Comparison of ENCODE assay signal across 13 mouse cellular contexts in the genomic region with DNA sequence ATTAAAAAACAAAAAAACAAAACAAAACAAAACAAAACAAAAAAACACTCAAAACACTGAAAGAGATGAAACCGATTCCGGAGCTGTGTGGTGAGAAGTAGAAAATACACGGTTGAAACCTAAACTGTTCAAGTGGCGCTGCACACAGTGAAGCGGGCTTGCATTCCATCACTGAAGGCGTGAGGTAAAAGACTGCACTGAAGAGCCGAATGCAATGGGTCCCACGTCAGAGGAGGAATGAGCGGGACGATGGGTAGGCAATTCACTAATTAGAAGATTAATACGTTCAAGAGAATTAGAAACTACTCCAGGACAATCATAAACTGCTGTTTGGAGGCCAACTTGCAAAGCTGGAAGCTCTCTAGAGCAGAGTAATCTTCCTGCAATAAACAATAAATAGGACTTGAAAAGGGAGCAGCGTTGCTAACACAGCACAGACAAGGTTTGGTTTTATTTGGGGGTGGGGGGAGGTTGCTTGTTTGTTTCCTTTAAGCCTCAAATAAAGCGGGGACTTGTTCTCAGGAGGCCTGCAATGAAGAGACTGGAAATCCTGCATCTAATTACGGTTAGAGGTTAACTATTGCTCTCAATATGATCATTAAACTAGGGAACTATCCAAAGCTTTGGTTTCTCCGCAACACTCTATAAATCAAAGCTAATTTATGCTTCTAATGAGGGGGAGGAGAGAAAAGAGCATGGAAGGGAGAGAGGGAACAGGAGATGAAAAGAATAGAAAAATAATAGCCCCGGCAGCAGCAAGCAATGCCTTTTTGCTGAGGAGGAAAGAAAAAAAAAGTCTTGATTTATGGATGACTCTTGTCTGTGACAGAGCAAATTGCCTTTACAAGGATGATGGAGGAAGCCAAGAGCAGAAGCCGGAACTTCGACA.
DNase-seq lines count a peak whose midpoint lies in the region; ATAC-seq lines count a peak whose summit lies in the region.
"Had no signal": no experiment of that assay in that cellular context is flagged by ENCODE, and none has a peak within 500 bp of the region (broad histone marks: within the 10 kb centered on the region; RNA-seq: fewer than 3 reads in every experiment).

No protein-coding gene starts in this region.

- H3K9ac ChIP-seq in lung, embryonic 16.5 days (ENCODE audit: low read length), result peak overlapping the region; percentile 22
- H3K9ac ChIP-seq in forebrain, embryonic 11.5 days (ENCODE audit: low read length), result peak overlapping the region; percentile 21; the same call in 1 of the 2 replicates
- no peak overlapping the region for H3K9ac ChIP-seq in intestine, embryonic 16.5 days (ENCODE audit: low read depth, low read length)
- H3K9ac ChIP-seq in neural tube, embryonic 14.5 days (replicated peaks; ENCODE audit: low read depth, low read length), result no peak overlapping the region
- no peak overlapping the region for H3K9ac ChIP-seq in liver, embryonic 11.5 days (ENCODE audit: low read depth, low read length)

- peaks cover 30% of the 10 kb centered on the region for H3K4me1 ChIP-seq in lung, embryonic 16.5 days (replicated peaks; ENCODE audit: control insufficient read depth, insufficient read depth, low read length)
- peaks cover 26% of the 10 kb centered on the region for H3K4me1 ChIP-seq in forebrain, embryonic 11.5 days (replicated peaks; ENCODE audit: control insufficient read depth, insufficient read depth, low read length)
- peaks cover 26% of the 10 kb centered on the region for H3K4me1 ChIP-seq in intestine, embryonic 16.5 days (ENCODE audit: control insufficient read depth, insufficient read depth, low read length)
- peaks cover 29% of the 10 kb centered on the region for H3K4me1 ChIP-seq in neural tube, embryonic 14.5 days (ENCODE audit: control insufficient read depth, insufficient read depth, low read length)
- H3K4me1 ChIP-seq in liver, embryonic 11.5 days (replicated peaks; ENCODE audit: control insufficient read depth, insufficient read depth, low read length), result peaks cover 8% of the 10 kb centered on the region

- 0 out of 2 replicates have a peak overlapping the region, but pooled peaks have one; percentile 2 for H3K4me3 ChIP-seq in lung, embryonic 16.5 days (ENCODE audit: low read length)
- no peak overlapping the region for H3K4me3 ChIP-seq in forebrain, embryonic 11.5 days (ENCODE audit: low read depth, low read length)
- no peak overlapping the region for H3K4me3 ChIP-seq in intestine, embryonic 16.5 days (ENCODE audit: low read length)
- H3K4me3 ChIP-seq in neural tube, embryonic 14.5 days (ENCODE audit: low read depth, low read length), result no peak overlapping the region
- no peak overlapping the region for H3K4me3 ChIP-seq in liver, embryonic 11.5 days (ENCODE audit: low read depth, low read length)
- H3K4me3 ChIP-seq: erythroblast, embryonic 14.5 days had no signal

- DNase-seq in lung, postnatal 25 days (ENCODE audit: low spot score), result no peak
- peak; percentile 69 for DNase-seq in forebrain, embryonic 11.5 days (ENCODE audit: low spot score)
- DNase-seq in liver, embryonic 11.5 days (ENCODE audit: low spot score), result no peak
- DNase-seq in layer of hippocampus, postnatal 10 days (ENCODE audit: low spot score in 2 of 2), result no peak
- DNase-seq in adrenal gland, adult (ENCODE audit: inconsistent age in 2 of 2, low spot score in 1 of 2), result no peak
- DNase-seq: kidney, adult 9 months; lung, postnatal 4 days; right cerebral cortex, postnatal 25 days; thymus, postnatal 4 days had no signal

- H3K36me3 ChIP-seq in lung, embryonic 16.5 days (ENCODE audit: control insufficient read depth, insufficient read depth, low read length), result no peaks in the 10 kb centered on the region
- H3K36me3 ChIP-seq in forebrain, embryonic 11.5 days (ENCODE audit: control insufficient read depth, insufficient read depth, low read length), result no peaks in the 10 kb centered on the region
- no peaks in the 10 kb centered on the region for H3K36me3 ChIP-seq in intestine, embryonic 16.5 days (ENCODE audit: control insufficient read depth, insufficient read depth, low read length)
- H3K36me3 ChIP-seq in neural tube, embryonic 14.5 days (ENCODE audit: control insufficient read depth, insufficient read depth, low read length), result no peaks in the 10 kb centered on the region
- no peaks in the 10 kb centered on the region for H3K36me3 ChIP-seq in liver, embryonic 11.5 days (ENCODE audit: control insufficient read depth, insufficient read depth, low read length)

- no peaks in the 10 kb centered on the region for H3K9me3 ChIP-seq in lung, embryonic 16.5 days (ENCODE audit: control insufficient read depth, low read length)
- no peaks in the 10 kb centered on the region for H3K9me3 ChIP-seq in forebrain, embryonic 11.5 days (ENCODE audit: control insufficient read depth, low read length)
- H3K9me3 ChIP-seq in intestine, embryonic 16.5 days (ENCODE audit: control insufficient read depth, low read length), result no peaks in the 10 kb centered on the region
- no peaks in the 10 kb centered on the region for H3K9me3 ChIP-seq in neural tube, embryonic 14.5 days (ENCODE audit: control insufficient read depth, low read length)
- H3K9me3 ChIP-seq in liver, embryonic 11.5 days (ENCODE audit: control insufficient read depth, low read length), result no peaks in the 10 kb centered on the region

- ATAC-seq in lung, embryonic 16.5 days (ENCODE audit: low read depth), result no peak
- peak; percentile 74 for ATAC-seq in forebrain, embryonic 11.5 days (replicated peaks; ENCODE audit: low FRiP score)
- ATAC-seq in intestine, embryonic 16.5 days, result no peak
- ATAC-seq in neural tube, embryonic 14.5 days (ENCODE audit: low read depth), result peak; percentile 76
- ATAC-seq in liver, embryonic 11.5 days (replicated peaks; ENCODE audit: low FRiP score), result no peak

- H3K27ac ChIP-seq in lung, embryonic 16.5 days (ENCODE audit: low read length), result no peak overlapping the region
- peak overlapping the region; percentile 78 for H3K27ac ChIP-seq in forebrain, embryonic 11.5 days (ENCODE audit: low read depth, low read length)
- H3K27ac ChIP-seq in intestine, embryonic 16.5 days (ENCODE audit: low read length), result no peak overlapping the region
- H3K27ac ChIP-seq in neural tube, embryonic 14.5 days (ENCODE audit: low read depth, low read length), result no peak overlapping the region; the same call in 1 of the 2 replicates
- no peak overlapping the region for H3K27ac ChIP-seq in liver, embryonic 11.5 days (ENCODE audit: low read depth, low read length)

- H3K27me3 ChIP-seq in lung, embryonic 16.5 days (ENCODE audit: control insufficient read depth, insufficient read depth, low read depth, low read length), result no peaks in the 10 kb centered on the region
- no peaks in the 10 kb centered on the region for H3K27me3 ChIP-seq in forebrain, embryonic 11.5 days (ENCODE audit: control insufficient read depth, insufficient read depth, low read length)
- no peaks in the 10 kb centered on the region for H3K27me3 ChIP-seq in intestine, embryonic 16.5 days (replicated peaks; ENCODE audit: control insufficient read depth, insufficient read depth, low read length)
- no peaks in the 10 kb centered on the region for H3K27me3 ChIP-seq in neural tube, embryonic 14.5 days (ENCODE audit: control insufficient read depth, insufficient read depth, low read length)
- H3K27me3 ChIP-seq in liver, embryonic 11.5 days (replicated peaks; ENCODE audit: control insufficient read depth, insufficient read depth, low read length), result no peaks in the 10 kb centered on the region

- WGBS in lung, embryonic 16.5 days, result 44% methylated on average over 18 of the region's 18 CpGs
- 16% methylated on average over 18 of the region's 18 CpGs for WGBS in forebrain, embryonic 11.5 days
- 55% methylated on average over 18 of the region's 18 CpGs for WGBS in intestine, embryonic 16.5 days
- WGBS in neural tube, embryonic 14.5 days, result 7% methylated on average over 18 of the region's 18 CpGs
- 69% methylated on average over 18 of the region's 18 CpGs for WGBS in liver, embryonic 11.5 days

- H3K4me2 ChIP-seq in lung, embryonic 16.5 days (ENCODE audit: low read depth, low read length), result peak overlapping the region; percentile 48
- peak overlapping the region; percentile 31; the same call in 1 of the 2 replicates for H3K4me2 ChIP-seq in forebrain, embryonic 11.5 days (ENCODE audit: low read depth, low read length, severe bottlenecking)
- H3K4me2 ChIP-seq in intestine, embryonic 16.5 days (ENCODE audit: low read depth, low read length), result peak overlapping the region; percentile 2
- H3K4me2 ChIP-seq in neural tube, embryonic 14.5 days (ENCODE audit: low read depth, low read length), result peak overlapping the region; percentile 21; the same call in 1 of the 2 replicates
- no peak overlapping the region for H3K4me2 ChIP-seq in liver, embryonic 11.5 days

Comparison
In these comparisons a context has a peak if more than half of its experiments do, and no peak if none do; other contexts are left out.
1. ATAC-seq: peak in forebrain, embryonic 11.5 days (single experiment) and neural tube, embryonic 14.5 days (single experiment); none in lung, embryonic 16.5 days (single experiment), intestine, embryonic 16.5 days (single experiment) and liver, embryonic 11.5 days (single experiment).
2. H3K9ac ChIP-seq: peak in lung, embryonic 16.5 days (single experiment) and forebrain, embryonic 11.5 days (single experiment); none in intestine, embryonic 16.5 days (single experiment), neural tube, embryonic 14.5 days (single experiment) and liver, embryonic 11.5 days (single experiment).